Comparison of ENCODE assay signal across 7 mouse cellular contexts in the genomic region with DNA sequence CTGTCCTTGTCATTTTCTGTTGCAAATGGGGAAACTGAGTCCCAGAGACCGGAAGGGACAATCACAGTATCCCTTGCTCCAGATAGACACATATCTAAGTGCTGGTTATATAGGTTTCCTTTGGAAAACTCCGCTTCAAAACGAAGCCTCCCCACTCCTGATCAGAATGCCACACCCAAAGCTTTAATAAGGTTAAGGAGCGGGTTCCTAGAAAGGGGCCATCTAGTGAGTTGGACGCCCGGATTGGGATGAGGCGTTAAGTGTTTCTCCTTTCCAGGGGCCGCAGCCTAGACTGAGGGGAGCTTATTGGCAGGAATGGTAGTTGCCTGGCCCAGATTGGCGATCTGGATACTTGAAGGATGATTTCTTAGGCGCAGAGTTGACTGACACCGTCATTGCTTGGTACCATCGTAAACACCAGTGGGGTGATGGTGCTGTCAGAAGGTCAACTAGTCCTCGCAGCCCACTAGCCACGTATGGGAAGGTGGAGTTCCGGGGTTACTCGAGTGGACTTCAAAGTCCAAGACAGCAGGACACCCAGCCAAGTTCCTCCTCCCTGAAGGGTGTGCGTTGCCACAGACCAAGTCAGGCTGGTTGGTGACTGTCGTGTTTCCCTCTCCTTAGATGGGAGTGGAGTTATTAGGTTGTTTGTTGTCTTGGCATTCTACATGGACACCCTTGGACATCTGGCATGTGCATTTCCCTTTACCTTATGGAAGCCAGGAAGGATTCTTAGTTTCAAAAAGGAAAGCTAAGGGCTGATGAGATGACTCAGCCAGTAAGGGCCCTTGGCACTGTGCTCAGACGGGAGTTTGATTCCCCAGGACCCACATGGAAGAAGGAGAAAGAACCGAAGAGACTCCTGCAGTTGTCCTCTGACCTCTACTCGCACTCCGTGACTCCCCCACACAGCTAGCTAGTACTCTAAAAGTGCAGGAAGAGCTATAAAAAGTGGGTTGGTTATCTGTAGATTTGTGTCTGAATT. TPM values are rescaled to one million over a fixed set of nuclear protein-coding genes. Genes with fewer than 3 reads are reported as not detected.
DNase-seq lines count a peak whose midpoint lies in the region; ATAC-seq and TF ChIP-seq lines count a peak whose summit lies in the region.

No protein-coding gene starts in this region.

- H3K4me3 ChIP-seq in ES-Bruce4 (ENCODE audit: low read depth, low read length) = peak overlapping the region; percentile 93
- H3K4me3 ChIP-seq in forebrain, embryonic 11.5 days (ENCODE audit: low read depth, low read length) = peak overlapping the region; percentile 86
- H3K4me3 ChIP-seq in hindbrain, embryonic 10.5 days = peak overlapping the region; percentile 92
- peak overlapping the region; percentile 96 for H3K4me3 ChIP-seq in limb, embryonic 13.5 days
- peak overlapping the region; percentile 92 for H3K4me3 ChIP-seq in midbrain, embryonic 14.5 days (replicated peaks; ENCODE audit: low read depth, low read length)

- DNase-seq in adrenal gland, adult 2 months = peak; percentile 72
- peak; percentile 52 for DNase-seq in forebrain, embryonic 11.5 days (ENCODE audit: low spot score)
- DNase-seq in hindbrain, embryonic 10.5 days (ENCODE audit: low spot score) = peak; percentile 20
- DNase-seq in midbrain, embryonic 14.5 days = peak; percentile 35
- DNase-seq in spleen, adult 12 weeks (ENCODE audit: low spot score) = no peak

- H3K4me1 ChIP-seq in ES-Bruce4 (ENCODE audit: control insufficient read depth, insufficient read depth, low read length) = no peaks in the 10 kb centered on the region
- peaks cover 3% of the 10 kb centered on the region; the same call in 1 of the 2 replicates for H3K4me1 ChIP-seq in forebrain, embryonic 11.5 days (replicated peaks; ENCODE audit: control insufficient read depth, insufficient read depth, low read length)
- peaks cover 22% of the 10 kb centered on the region for H3K4me1 ChIP-seq in hindbrain, embryonic 10.5 days (replicated peaks)
- peaks cover 17% of the 10 kb centered on the region for H3K4me1 ChIP-seq in limb, embryonic 13.5 days
- peaks cover 11% of the 10 kb centered on the region for H3K4me1 ChIP-seq in midbrain, embryonic 14.5 days (ENCODE audit: control insufficient read depth, insufficient read depth, low read length)

- 27% methylated on average over 22 of the region's 22 CpGs for whole genome bisulfite sequencing in forebrain, embryonic 11.5 days
- 25% methylated on average over 22 of the region's 22 CpGs for WGBS in hindbrain, embryonic 10.5 days
- WGBS in limb, embryonic 13.5 days = 14% methylated on average over 22 of the region's 22 CpGs
- 28% methylated on average over 22 of the region's 22 CpGs for WGBS in midbrain, embryonic 14.5 days

- no peak for ATAC-seq in forebrain, embryonic 11.5 days (replicated peaks; ENCODE audit: low FRiP score)
- ATAC-seq in limb, embryonic 13.5 days (ENCODE audit: low FRiP score, low read depth) = no peak
- ATAC-seq in midbrain, embryonic 14.5 days (ENCODE audit: low FRiP score, low TSS enrichment) = no peak

- no peak for TF ChIP-seq POLR2A in ES-Bruce4 (IDR thresholded peaks at IDR 0.05; ENCODE audit: insufficient read depth, low read length)

- peak overlapping the region; percentile 75 for H3K4me2 ChIP-seq in forebrain, embryonic 11.5 days (ENCODE audit: low read depth, low read length, severe bottlenecking)
- peak overlapping the region; percentile 91 for H3K4me2 ChIP-seq in limb, embryonic 13.5 days (replicated peaks)
- peak overlapping the region; percentile 82 for H3K4me2 ChIP-seq in midbrain, embryonic 14.5 days (ENCODE audit: low read length)

- no peak overlapping the region for H3K27ac ChIP-seq in ES-Bruce4 (ENCODE audit: insufficient read depth, low read length)
- H3K27ac ChIP-seq in forebrain, embryonic 11.5 days (ENCODE audit: low read depth, low read length) = no peak overlapping the region
- H3K27ac ChIP-seq in hindbrain, embryonic 10.5 days = peak overlapping the region; percentile 95
- no peak overlapping the region for H3K27ac ChIP-seq in limb, embryonic 13.5 days
- H3K27ac ChIP-seq in midbrain, embryonic 14.5 days (replicated peaks; ENCODE audit: low read depth, low read length) = no peak overlapping the region

- TF ChIP-seq CTCF in ES-Bruce4 (IDR thresholded peaks at IDR 0.05; ENCODE audit: low read depth, low read length) = no peak

- no peaks in the 10 kb centered on the region for H3K27me3 ChIP-seq in ES-Bruce4 (ENCODE audit: control insufficient read depth, insufficient read depth, low read length, poor library complexity, severe bottlenecking)
- no peaks in the 10 kb centered on the region for H3K27me3 ChIP-seq in forebrain, embryonic 11.5 days (ENCODE audit: control insufficient read depth, insufficient read depth, low read length)
- no peaks in the 10 kb centered on the region for H3K27me3 ChIP-seq in hindbrain, embryonic 10.5 days (ENCODE audit: insufficient read depth, poor library complexity, severe bottlenecking)
- no peaks in the 10 kb centered on the region for H3K27me3 ChIP-seq in limb, embryonic 13.5 days
- no peaks in the 10 kb centered on the region for H3K27me3 ChIP-seq in midbrain, embryonic 14.5 days (ENCODE audit: control insufficient read depth, insufficient read depth, low read length)

- TF ChIP-seq EP300 in ES-Bruce4 (IDR thresholded peaks at IDR 0.05; ENCODE audit: insufficient read depth, low read depth, low read length) = no peak

- H3K36me3 ChIP-seq in ES-Bruce4 (ENCODE audit: control insufficient read depth, insufficient read depth, low read length, poor library complexity, severe bottlenecking) = no peaks in the 10 kb centered on the region; the same call in 1 of the 2 replicates
- H3K36me3 ChIP-seq in forebrain, embryonic 11.5 days (ENCODE audit: control insufficient read depth, insufficient read depth, low read length) = no peaks in the 10 kb centered on the region
- H3K36me3 ChIP-seq in hindbrain, embryonic 10.5 days = peaks cover 9% of the 10 kb centered on the region
- H3K36me3 ChIP-seq in limb, embryonic 13.5 days = peaks cover 10% of the 10 kb centered on the region; the same call in 1 of the 2 replicates
- no peaks in the 10 kb centered on the region for H3K36me3 ChIP-seq in midbrain, embryonic 14.5 days (ENCODE audit: control insufficient read depth, insufficient read depth, low read length)

- H3K9me3 ChIP-seq in ES-Bruce4 (replicated peaks; ENCODE audit: control insufficient read depth, insufficient read depth, low read length, poor library complexity, severe bottlenecking) = no peaks in the 10 kb centered on the region
- H3K9me3 ChIP-seq in forebrain, embryonic 11.5 days (ENCODE audit: control insufficient read depth, low read length) = no peaks in the 10 kb centered on the region
- H3K9me3 ChIP-seq in hindbrain, embryonic 10.5 days = no peaks in the 10 kb centered on the region
- H3K9me3 ChIP-seq in limb, embryonic 13.5 days = no peaks in the 10 kb centered on the region
- no peaks in the 10 kb centered on the region for H3K9me3 ChIP-seq in midbrain, embryonic 14.5 days (ENCODE audit: control insufficient read depth, low read length)

- H3K9ac ChIP-seq in ES-Bruce4 (ENCODE audit: low read depth, poor library complexity, severe bottlenecking) = peak overlapping the region; percentile 98
- H3K9ac ChIP-seq in forebrain, embryonic 11.5 days (ENCODE audit: low read length) = peak overlapping the region; percentile 89
- H3K9ac ChIP-seq in limb, embryonic 13.5 days = peak overlapping the region; percentile 93
- H3K9ac ChIP-seq in midbrain, embryonic 14.5 days (replicated peaks; ENCODE audit: low read length) = peak overlapping the region; percentile 79

RNA-seq across cellular contexts. Expression of a gene that starts 1.2 kb away (rescaled TPM):
- polyA plus RNA-seq in ES-Bruce4 (2011; ENCODE audit: insufficient read depth, insufficient read length, low read depth, missing spikeins) = 64.3 and 77.0 TPM in 2 replicates
- 10 to 100 TPM; 37.3 to 53.9 TPM for total RNA-seq in adrenal gland, adult 2 months (2021)
- 24.5 and 29.4 TPM in 2 replicates for polyA plus RNA-seq in adrenal gland, adult 2 months (2012; rRNA removed)
- polyA plus RNA-seq in forebrain, embryonic 11.5 days (2014; fragmentation: Nextera tagmentation; extraction: Ambion mirVana) = 23.0 and 32.5 TPM in 2 replicates
- 16.7 and 16.8 TPM in 2 replicates for polyA plus RNA-seq in hindbrain, embryonic 10.5 days (2016; fragmentation: Nextera tagmentation; extraction: Ambion mirVana)
- 15.8 and 20.9 TPM in 2 replicates for polyA plus RNA-seq in limb, embryonic 13.5 days (2015; fragmentation: Nextera tagmentation; extraction: Ambion mirVana)
- polyA plus RNA-seq in midbrain, embryonic 14.5 days (2014; fragmentation: Nextera tagmentation; extraction: Ambion mirVana) = 7.3 and 8.3 TPM in 2 replicates

RNA-seq across cellular contexts. Expression of a gene that starts 46.8 kb away (rescaled TPM):
- 82.9 and 83.7 TPM in 2 replicates for polyA plus RNA-seq in ES-Bruce4 (2011; ENCODE audit: insufficient read depth, insufficient read length, low read depth, missing spikeins)
- total RNA-seq in adrenal gland, adult 2 months (2021) = 100 to 1,000 TPM; 120 to 128 TPM
- polyA plus RNA-seq in adrenal gland, adult 2 months (2012; rRNA removed) = 12.6 and 12.7 TPM in 2 replicates
- polyA plus RNA-seq in forebrain, embryonic 11.5 days (2014; fragmentation: Nextera tagmentation; extraction: Ambion mirVana) = 78.4 and 79.5 TPM in 2 replicates
- 63.5 and 65.9 TPM in 2 replicates for polyA plus RNA-seq in hindbrain, embryonic 10.5 days (2016; fragmentation: Nextera tagmentation; extraction: Ambion mirVana)
- 65.2 and 72.2 TPM in 2 replicates for polyA plus RNA-seq in limb, embryonic 13.5 days (2015; fragmentation: Nextera tagmentation; extraction: Ambion mirVana)
- 98.8 and 113 TPM in 2 replicates for polyA plus RNA-seq in midbrain, embryonic 14.5 days (2014; fragmentation: Nextera tagmentation; extraction: Ambion mirVana)
